Mouse (Mus musculus) neural tube, embryonic 15.5 days (tissue): ENCODE results near the gene Rab21. TPM values are rescaled to one million over a fixed set of nuclear protein-coding genes. Genes with fewer than 3 reads are reported as not detected.
A peak's percentile ranks its signal among the peaks of the same experiment; 100 is the strongest.

Experiments
- ATAC-seq: fragments of 200-750 bp; cut with Nextera tagmentation; 2 replicates; pipeline ENCODE4 v1.8.0; 2017; ENCODE audit warnings: mild to moderate bottlenecking, moderate TSS enrichment, moderate library complexity; ENCODE audit not compliant: low FRiP score
- H3K27ac ChIP-seq: fragments of 300-500 bp; sonication (generic); replicated peaks from 2 replicates; pipeline ENCODE4 v1.5.1; 2015; ENCODE audit warnings: mild to moderate bottlenecking, inconsistent platforms
- H3K27me3 ChIP-seq: fragments of 300-500 bp; sonication (generic); replicated peaks from 2 replicates; pipeline ENCODE4 v1.6.1; 2015; ENCODE audit warnings: inconsistent platforms
- H3K36me3 ChIP-seq: fragments of 300-500 bp; sonication (generic); 2 replicates; pipeline ENCODE4 v1.6.1; 2015; ENCODE audit warnings: inconsistent platforms
- H3K4me1 ChIP-seq: fragments of 300-500 bp; sonication (generic); 2 replicates; pipeline ENCODE4 v1.6.1; 2015; ENCODE audit warnings: inconsistent platforms
- H3K4me2 ChIP-seq: fragments of 300-500 bp; sonication (generic); 2 replicates; pipeline ENCODE4 v1.6.1; 2015; ENCODE audit warnings: inconsistent platforms, mild to moderate bottlenecking, moderate library complexity
- H3K4me3 ChIP-seq: fragments of 300-500 bp; sonication (generic); replicated peaks from 2 replicates; pipeline ENCODE4 v1.5.1; 2015; ENCODE audit warnings: mild to moderate bottlenecking, inconsistent platforms
- H3K9ac ChIP-seq: fragments of 300-500 bp; sonication (generic); replicated peaks from 2 replicates; pipeline ENCODE4 v1.6.1; 2015; ENCODE audit warnings: mild to moderate bottlenecking, inconsistent platforms
- H3K9me3 ChIP-seq: fragments of 300-500 bp; sonication (generic); replicated peaks from 2 replicates; pipeline ENCODE4 v1.6.1; 2016; ENCODE audit warnings: inconsistent platforms
- WGBS: fragments of 180-500 bp; shearing (Covaris S2); methylation state at CpG from one replicate; pipeline ENCODE4 v1.1.7; 2015; ENCODE audit warnings: mixed read lengths; 5-methylcytosine and 5-hydroxymethylcytosine counted together
- polyA plus RNA-seq: library from polyadenylated mRNA; unstranded; fragments of >200 nt; fragmentation: Nextera tagmentation; extraction: Ambion mirVana; gene quantifications from 2 replicates; pipeline ENCODE4 v1.2.1, GENCODE M21; 2015

Rab21 gene
- polyA plus RNA-seq = 7.0 and 9.6 TPM in 2 replicates

- Histone ChIP-seq H3K4me1 (peaks cover 42% of the 10 kb centered on the region), H3K4me2 (peak within 1 kb of the TSS; percentile 72), H3K9me3 (no peaks in the 10 kb centered on the region), H3K36me3 (no peaks in the 10 kb centered on the region), H3K9ac (peak within 1 kb of the TSS; percentile 93), H3K27ac (peak within 1 kb of the TSS; percentile 97), H3K4me3 (peak within 1 kb of the TSS; percentile 93), H3K27me3 (no peaks in the 10 kb centered on the region)
- WGBS = under 1% methylated on average over 48 of the region's 48 CpGs
- ATAC-seq = peak; percentile 94
These were observed at the start of gene Rab21 for GRCm38 (mm10) chr10:115315473-115316171. Rab21 (minus strand) TSS chr10:115315594.

GRCm38 (mm10) chr10:115363151-115363550 lies 47.8 kb upstream of the Rab21 start:
- Histone ChIP-seq H3K36me3 (no peaks in the 10 kb centered on the region), H3K9ac (no peak overlapping the region), H3K4me1 (peaks cover 28% of the 10 kb centered on the region), H3K27me3 (no peaks in the 10 kb centered on the region), H3K9me3 (no peaks in the 10 kb centered on the region), H3K4me2 (peak overlapping the region; percentile 82), H3K27ac (0 out of 2 replicates have a peak overlapping the region, but pooled peaks have one; percentile 96), H3K4me3 (peak overlapping the region; percentile 72; the same call in 1 of the 2 replicates)
- WGBS = 90% methylated on average over 4 of the region's 4 CpGs
- no peak for ATAC-seq

- WGBS = 6% methylated on average over 9 of the region's 9 CpGs
- no peaks in the 10 kb centered on the region for H3K27me3 ChIP-seq
- peak overlapping the region; percentile 72 for H3K4me3 ChIP-seq
- H3K4me2 ChIP-seq = peak overlapping the region; percentile 82
- no peaks in the 10 kb centered on the region for H3K36me3 ChIP-seq
- H3K9me3 ChIP-seq = no peaks in the 10 kb centered on the region
- peak overlapping the region; percentile 96 for H3K27ac ChIP-seq
- H3K9ac ChIP-seq = peak overlapping the region; percentile 70
- peak; percentile 16 for ATAC-seq
- peaks cover 28% of the 10 kb centered on the region for H3K4me1 ChIP-seq
These were observed 47.2 kb upstream of the Rab21 start for GRCm38 (mm10) chr10:115362623-115362964.

- H3K9me3 ChIP-seq = no peaks in the 10 kb centered on the region
- peak within 1 kb of the TSS; percentile 96 for H3K27ac ChIP-seq
- H3K4me3 ChIP-seq = peak within 1 kb of the TSS; percentile 72
- H3K9ac ChIP-seq = peak within 1 kb of the TSS; percentile 70
- H3K36me3 ChIP-seq = peaks cover 3% of the 10 kb centered on the region; the same call in 1 of the 2 replicates
- WGBS = 1% methylated on average over 54 of the region's 58 CpGs
- H3K4me2 ChIP-seq = peak within 1 kb of the TSS; percentile 82
- ATAC-seq = peak; percentile 98
- peaks cover 28% of the 10 kb centered on the region for H3K4me1 ChIP-seq
- no peaks in the 10 kb centered on the region for H3K27me3 ChIP-seq
These were observed 46.6 kb upstream of the Rab21 start, which contains the start of gene Tmem19 for GRCm38 (mm10) chr10:115361840-115362622. Tmem19 (minus strand) TSS chr10:115362501.

GRCm38 (mm10) chr10:115359066-115359465 lies 43.7 kb upstream of the Rab21 start:
- H3K4me3 ChIP-seq = no peak overlapping the region
- no peak overlapping the region for H3K27ac ChIP-seq
- no peaks in the 10 kb centered on the region for H3K27me3 ChIP-seq
- H3K4me1 ChIP-seq = peaks cover 28% of the 10 kb centered on the region
- peaks cover 18% of the 10 kb centered on the region for H3K36me3 ChIP-seq
- no peak for ATAC-seq
- H3K9ac ChIP-seq = no peak overlapping the region
- 92% methylated on average over 7 of the region's 7 CpGs for WGBS
- no peak overlapping the region for H3K4me2 ChIP-seq
- H3K9me3 ChIP-seq = no peaks in the 10 kb centered on the region

GRCm38 (mm10) chr10:115358216-115358919 lies 43.0 kb upstream of the Rab21 start:
- no peaks in the 10 kb centered on the region for H3K27me3 ChIP-seq
- H3K9ac ChIP-seq = no peak overlapping the region
- H3K9me3 ChIP-seq = no peaks in the 10 kb centered on the region
- H3K4me3 ChIP-seq = no peak overlapping the region
- WGBS = 94% methylated on average over 17 of the region's 17 CpGs
- no peak overlapping the region for H3K27ac ChIP-seq
- ATAC-seq = no peak
- peaks cover 27% of the 10 kb centered on the region for H3K4me1 ChIP-seq
- peaks cover 18% of the 10 kb centered on the region for H3K36me3 ChIP-seq
- no peak overlapping the region for H3K4me2 ChIP-seq

- Histone ChIP-seq H3K27me3 (no peaks in the 10 kb centered on the region), H3K4me1 (peaks cover 12% of the 10 kb centered on the region), H3K36me3 (peaks cover 18% of the 10 kb centered on the region), H3K9ac (no peak overlapping the region), H3K9me3 (no peaks in the 10 kb centered on the region), H3K4me3 (no peak overlapping the region), H3K4me2 (no peak overlapping the region), H3K27ac (no peak overlapping the region)
- no peak for ATAC-seq
- WGBS = 94% methylated on average over 6 of the region's 7 CpGs
These were observed 40.7 kb upstream of the Rab21 start for GRCm38 (mm10) chr10:115356106-115356505.

- no peak overlapping the region for H3K27ac ChIP-seq
- no peak for ATAC-seq
- peaks cover 2% of the 10 kb centered on the region; the same call in 1 of the 2 replicates for H3K4me1 ChIP-seq
- 91% methylated on average over 6 of the region's 6 CpGs for WGBS
- H3K4me3 ChIP-seq = no peak overlapping the region
- H3K36me3 ChIP-seq = peaks cover 18% of the 10 kb centered on the region
- H3K4me2 ChIP-seq = no peak overlapping the region
- no peaks in the 10 kb centered on the region for H3K27me3 ChIP-seq
- no peak overlapping the region for H3K9ac ChIP-seq
- H3K9me3 ChIP-seq = no peaks in the 10 kb centered on the region
These were observed 39.6 kb upstream of the Rab21 start for GRCm38 (mm10) chr10:115355016-115355415.

GRCm38 (mm10) chr10:115354553-115354952 lies 39.2 kb upstream of the Rab21 start:
- H3K4me3 ChIP-seq = no peak overlapping the region
- no peak for ATAC-seq
- H3K36me3 ChIP-seq = peaks cover 18% of the 10 kb centered on the region
- no peak overlapping the region for H3K9ac ChIP-seq
- no peak overlapping the region for H3K27ac ChIP-seq
- 71% methylated on average over 6 of the region's 6 CpGs for WGBS
- H3K9me3 ChIP-seq = no peaks in the 10 kb centered on the region
- no peaks in the 10 kb centered on the region for H3K4me1 ChIP-seq
- no peaks in the 10 kb centered on the region for H3K27me3 ChIP-seq
- H3K4me2 ChIP-seq = no peak overlapping the region

GRCm38 (mm10) chr10:115350810-115351397 lies 35.5 kb upstream of the Rab21 start:
- H3K4me2 ChIP-seq = no peak overlapping the region
- H3K4me1 ChIP-seq = no peaks in the 10 kb centered on the region
- H3K36me3 ChIP-seq = peaks cover 14% of the 10 kb centered on the region
- H3K27me3 ChIP-seq = no peaks in the 10 kb centered on the region
- WGBS = 83% methylated on average over 2 of the region's 2 CpGs
- ATAC-seq = no peak
- H3K4me3 ChIP-seq = no peak overlapping the region
- H3K27ac ChIP-seq = no peak overlapping the region
- no peak overlapping the region for H3K9ac ChIP-seq
- H3K9me3 ChIP-seq = no peaks in the 10 kb centered on the region

- no peaks in the 10 kb centered on the region for H3K9me3 ChIP-seq
- WGBS = 87% methylated on average over 7 of the region's 7 CpGs
These were observed 34.1 kb upstream of the Rab21 start for GRCm38 (mm10) chr10:115349509-115349908.

More at GRCm38 (mm10) chr10:115349509-115349908, 34.1 kb upstream of the Rab21 start:
- no peak overlapping the region for H3K4me2 ChIP-seq
- H3K9ac ChIP-seq = no peak overlapping the region
- peaks cover 15% of the 10 kb centered on the region for H3K36me3 ChIP-seq
- H3K4me3 ChIP-seq = no peak overlapping the region
- no peaks in the 10 kb centered on the region for H3K4me1 ChIP-seq
- ATAC-seq = no peak
- H3K27ac ChIP-seq = no peak overlapping the region
- H3K27me3 ChIP-seq = no peaks in the 10 kb centered on the region
